Mouse (Mus musculus): ENCODE results near the gene Ubap1l. TPM values are rescaled to one million over a fixed set of nuclear protein-coding genes. Genes with fewer than 3 reads are reported as not detected.
A peak's percentile ranks its signal among the peaks of the same experiment; 100 is the strongest.

The Ubap1l gene
- total RNA-seq, 2 experiments from 2014 or later = 0.36 TPM; not detected in 1

GRCm38 (mm10) chr9:65374468-65375162, 13.8 kb downstream of the Ubap1l start:
- peak; percentile 25 for DNase-seq

DNA sequence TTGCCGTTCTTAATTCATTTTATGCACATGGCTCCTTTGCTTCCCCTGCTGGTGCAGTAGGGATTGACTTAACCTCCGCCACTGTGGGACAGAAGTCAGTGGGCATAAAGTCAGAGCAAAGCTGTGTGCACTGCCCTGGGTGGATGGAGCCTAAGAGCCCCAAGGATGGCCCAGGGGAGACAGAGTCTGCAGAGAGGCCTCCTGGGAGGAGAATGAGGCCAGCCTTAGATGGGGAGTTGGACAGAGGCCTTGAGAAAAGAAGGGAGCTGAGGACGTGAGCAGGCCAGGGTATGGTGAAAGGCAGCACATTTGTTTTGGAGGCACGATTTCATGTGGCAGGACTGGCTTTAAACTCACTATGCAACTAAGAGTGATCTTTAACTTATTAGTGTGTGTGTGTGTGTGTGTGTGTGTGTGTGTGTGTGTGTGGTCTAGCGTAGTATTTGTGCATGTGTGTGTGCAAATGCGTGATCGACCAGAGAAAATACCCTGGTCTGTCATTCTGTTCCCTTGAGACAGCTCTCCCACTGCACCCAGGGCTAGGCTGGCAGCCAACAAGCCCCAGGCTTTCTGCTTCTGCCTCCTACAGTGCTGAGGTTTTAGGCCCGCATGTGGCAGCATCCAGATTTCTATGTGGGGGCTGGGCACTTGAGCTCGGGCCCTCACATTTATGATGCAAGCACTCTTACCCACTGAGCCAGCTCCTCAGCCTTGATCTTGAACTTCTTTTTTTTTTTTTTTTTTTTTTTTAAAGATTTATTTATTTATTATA, 14.5 kb downstream of the Ubap1l start:
- DNase-seq = no peak

DNA sequence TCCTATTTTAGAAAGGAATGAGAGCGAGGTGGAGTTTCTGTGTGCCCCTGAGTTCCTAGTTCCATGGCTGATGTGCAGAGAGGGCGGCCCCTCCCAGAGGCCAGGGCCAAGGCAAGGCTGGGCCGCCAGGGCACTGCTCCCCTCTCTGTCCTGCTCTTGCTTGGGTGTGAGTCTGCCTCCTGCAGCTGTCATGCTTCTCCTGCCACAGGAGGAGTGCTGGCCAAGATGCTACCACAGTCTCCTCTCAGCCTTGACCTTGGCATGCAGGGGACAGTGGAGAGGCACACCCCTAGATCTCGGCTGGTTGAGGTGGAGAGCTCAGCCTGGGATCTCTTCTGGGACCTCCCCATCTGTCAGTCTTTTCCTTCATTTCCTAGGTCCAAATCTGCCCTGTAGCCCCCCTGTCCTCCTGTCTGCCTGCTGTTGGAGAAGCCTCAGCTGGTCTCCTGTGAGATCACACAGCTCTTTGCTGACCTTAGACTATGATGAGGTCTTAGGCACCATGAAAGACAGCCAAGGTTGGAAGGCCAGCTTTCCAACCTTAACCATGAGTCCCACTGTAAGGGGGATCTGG, 20.3 kb downstream of the Ubap1l start:
- DNase-seq = no peak

GRCm38 (mm10) chr9:65382031-65382750, 21.4 kb downstream of the Ubap1l start:
- DNase-seq = peak; percentile 35

- no peak for DNase-seq
Observed at GRCm38 (mm10) chr9:65382751-65383097, 21.9 kb downstream of the Ubap1l start.

GRCm38 (mm10) chr9:65384276-65384675, 23.4 kb downstream of the Ubap1l start:
- peak; percentile 48 for DNase-seq

DNA sequence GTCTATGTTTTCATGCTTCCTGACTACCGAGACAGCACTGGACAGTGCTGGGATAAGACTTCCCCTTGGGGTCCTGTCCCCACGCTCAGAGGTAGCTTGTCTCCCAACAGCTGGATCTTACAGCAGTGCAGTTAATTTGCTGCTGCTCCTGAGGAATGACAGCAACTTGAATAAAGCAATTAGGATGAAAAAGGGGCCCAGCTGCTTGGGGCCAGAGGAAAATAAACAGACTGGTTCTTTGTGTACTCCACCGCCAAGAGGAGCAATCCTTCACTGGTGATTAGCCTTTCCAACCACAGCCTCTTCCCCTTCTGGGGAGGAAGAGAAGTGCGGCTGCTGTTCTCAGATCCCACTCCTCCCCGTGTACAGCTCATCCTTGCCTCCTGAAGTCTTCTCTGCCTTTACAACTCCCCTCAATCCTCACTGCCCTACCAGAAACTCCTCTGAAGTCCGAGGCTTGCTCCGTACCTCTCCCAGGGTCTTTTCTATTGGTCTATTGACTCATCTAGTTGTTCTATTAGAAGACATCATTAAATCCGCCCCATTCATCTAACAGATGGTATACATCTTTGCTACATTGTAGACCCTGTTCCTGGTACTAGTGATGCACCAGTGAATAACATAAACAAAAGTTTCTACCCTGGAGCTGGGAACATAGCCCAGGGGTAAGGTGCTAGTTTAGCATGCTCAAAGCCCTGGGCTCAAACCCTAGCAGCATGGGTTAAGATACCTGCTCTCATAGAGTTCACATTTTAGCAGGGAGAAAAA, 25.7 kb downstream of the Ubap1l start:
- no peak for DNase-seq

- peak; percentile 42 for DNase-seq
Observed at GRCm38 (mm10) chr9:65390752-65391612, 30.1 kb downstream of the Ubap1l start.

DNA sequence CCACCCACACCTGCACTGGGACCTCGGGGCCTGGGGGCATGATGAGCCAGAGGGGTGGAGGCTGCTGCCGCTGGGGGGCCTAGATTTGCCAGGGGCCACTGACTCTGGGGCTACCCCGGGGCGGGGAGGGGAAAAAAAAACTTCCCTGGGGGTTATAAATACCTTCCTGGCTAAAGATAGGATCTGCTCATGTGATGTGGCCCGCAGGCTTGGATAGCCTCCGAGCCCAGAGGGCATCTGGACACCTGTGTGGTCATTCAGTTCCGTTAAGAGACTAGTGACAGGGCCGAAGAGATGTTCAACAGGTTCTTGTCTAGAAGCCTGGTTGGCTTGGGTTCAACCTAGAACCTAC, 30.7 kb downstream of the Ubap1l start, which contains the start of gene Kbtbd13:
Gene Kbtbd13 (minus strand): TSS at position 40 of the 352 bp plus-strand sequence.
- DNase-seq = no peak

DNA sequence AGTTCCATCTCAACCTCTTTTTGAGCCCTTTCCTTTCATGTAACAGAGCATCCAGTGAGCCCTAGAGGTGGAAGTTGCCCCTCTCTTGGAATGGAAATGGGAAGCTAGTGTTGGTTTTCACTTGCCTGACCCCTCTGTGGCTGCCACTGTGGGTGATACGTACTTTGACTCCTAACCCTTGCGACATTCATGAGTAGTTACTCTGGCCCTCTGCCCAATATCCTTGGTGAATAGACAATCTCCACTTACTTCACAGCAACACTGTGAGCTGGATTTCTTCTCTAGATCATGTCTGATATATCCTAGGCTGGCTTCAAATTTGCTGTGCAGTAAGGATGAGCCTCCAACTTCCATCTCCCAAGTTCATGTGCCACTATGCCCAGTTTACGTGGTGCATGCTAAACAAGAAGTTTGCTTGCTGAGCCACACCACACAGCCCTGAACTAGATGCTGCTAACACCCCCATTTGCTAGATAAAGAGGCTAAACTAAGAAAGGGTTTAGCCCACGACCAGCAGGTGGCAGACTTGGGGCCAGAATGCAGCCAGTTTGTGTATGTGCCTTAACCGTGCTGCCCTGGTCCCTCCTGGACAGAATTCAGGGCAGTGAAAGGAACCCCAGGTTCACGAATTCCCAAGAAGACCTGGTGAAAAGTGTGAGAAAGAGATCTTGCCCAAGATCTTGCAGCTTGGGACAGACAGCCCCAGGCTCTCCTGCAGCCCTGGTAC, 32.0 kb downstream of the Ubap1l start:
- peak; percentile 84 for DNase-seq

DNA sequence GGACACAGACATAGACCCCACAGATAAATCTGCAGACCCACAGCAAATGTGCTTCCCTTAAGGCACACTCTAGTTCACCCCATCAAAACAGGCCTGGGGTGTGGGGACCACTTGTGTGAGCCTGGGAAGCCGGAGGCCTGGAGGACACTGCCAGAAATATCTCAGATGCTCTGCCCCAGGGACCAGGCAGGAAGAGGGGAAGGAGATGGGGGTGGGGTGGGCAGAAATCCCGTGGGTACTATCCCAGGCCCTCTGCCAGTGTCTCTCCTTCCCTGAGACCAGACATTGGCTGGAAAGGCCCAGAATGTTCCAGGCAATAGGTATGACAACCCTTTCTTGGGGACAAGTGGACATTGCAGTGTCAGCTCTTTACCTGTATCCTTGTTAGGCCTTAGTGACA, 32.8 kb downstream of the Ubap1l start:
- DNase-seq = peak; percentile 43

GRCm38 (mm10) chr9:65394360-65394759, 33.5 kb downstream of the Ubap1l start:
- no peak for DNase-seq

DNA sequence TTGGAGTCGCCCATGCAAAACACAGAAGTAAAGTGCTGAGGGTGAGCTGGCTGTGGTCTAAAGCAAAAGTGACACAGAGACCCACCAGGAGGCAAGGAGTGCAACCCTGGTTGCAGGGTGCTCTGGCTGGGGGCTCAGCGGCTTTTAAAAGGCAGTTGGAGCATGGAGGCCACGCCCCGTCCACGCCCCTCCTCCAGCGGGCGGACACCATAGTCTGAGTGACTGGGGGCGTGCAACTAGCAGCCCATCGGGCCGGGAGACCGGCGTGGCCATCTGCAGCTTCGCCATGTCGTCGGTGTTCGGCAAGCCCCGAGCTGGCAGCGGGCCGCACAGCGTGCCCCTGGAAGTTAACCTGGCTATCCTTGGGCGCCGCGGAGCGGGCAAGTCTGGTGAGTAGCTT, 37.4 kb downstream of the Ubap1l start, which contains the start of gene Rasl12:
Gene Rasl12 (plus strand): TSS at position 228 of the 400 bp plus-strand sequence.
- peak; percentile 81 for DNase-seq

- no peak for DNase-seq
Observed at GRCm38 (mm10) chr9:65399934-65400333, 39.1 kb downstream of the Ubap1l start.

DNA sequence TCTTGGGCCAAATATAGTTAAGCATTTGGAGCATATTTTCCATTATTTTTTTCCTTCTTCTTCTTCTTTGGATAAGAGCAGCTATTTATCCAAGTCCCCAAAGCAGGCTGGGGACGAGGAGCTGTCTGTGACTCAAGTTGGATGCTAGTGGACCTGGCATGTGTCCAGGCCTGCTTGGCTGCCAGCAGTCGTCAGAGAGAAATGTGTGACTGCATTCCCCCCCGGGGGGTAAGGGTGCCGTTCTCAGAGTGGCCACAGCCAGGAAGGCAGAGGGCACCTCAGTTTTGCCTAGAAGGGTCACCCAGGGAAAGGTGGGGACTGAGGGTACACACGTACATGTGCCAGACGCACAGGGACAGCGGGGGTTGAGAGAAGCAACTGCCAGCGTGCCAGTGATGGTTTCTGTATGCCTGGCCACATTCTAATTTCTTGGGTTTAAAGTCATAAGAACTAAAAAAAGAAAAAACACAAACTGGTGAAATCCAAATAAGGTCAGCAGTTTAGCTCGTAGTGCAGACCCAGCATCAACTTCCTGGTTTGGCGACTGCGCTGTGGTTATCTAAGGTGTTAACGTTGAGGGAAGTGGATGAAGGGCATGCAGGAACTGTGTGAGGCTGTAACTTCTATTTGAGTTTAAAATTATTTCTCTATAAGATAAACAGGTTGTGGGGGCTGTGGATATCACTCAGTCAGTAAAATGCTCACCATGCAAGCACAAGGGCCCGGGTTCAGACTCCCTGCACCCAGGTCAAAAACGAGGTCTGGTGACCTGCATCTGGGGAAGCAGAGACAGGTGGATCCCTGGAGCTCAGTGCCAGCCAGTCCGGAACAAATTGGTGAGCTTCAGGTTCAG, 43.7 kb downstream of the Ubap1l start:
- peak; percentile 92 for DNase-seq

- no peak for DNase-seq
Observed at GRCm38 (mm10) chr9:65405184-65405449, 44.3 kb downstream of the Ubap1l start.

DNA sequence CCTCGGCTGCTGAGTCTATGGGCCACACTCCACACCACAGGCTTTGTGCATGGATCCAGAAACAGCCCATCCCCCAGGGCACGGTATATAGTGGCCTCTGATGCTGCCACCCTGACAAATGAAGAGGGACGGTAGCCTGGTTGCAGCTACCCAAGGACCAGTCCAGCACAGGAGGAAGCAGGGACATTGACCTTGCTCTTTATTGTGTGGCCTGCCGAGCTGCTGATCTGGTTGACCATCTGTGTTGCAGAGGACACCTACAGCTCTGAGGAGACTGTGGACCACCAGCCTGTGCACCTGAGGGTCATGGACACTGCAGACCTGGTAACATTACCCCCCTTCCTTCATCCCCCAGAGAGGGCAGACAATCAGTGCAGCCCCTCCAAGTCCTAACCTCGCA, 46.5 kb downstream of the Ubap1l start:
- no peak for DNase-seq

GRCm38 (mm10) chr9:65407861-65408260, 47.0 kb downstream of the Ubap1l start:
- DNase-seq = no peak

DNA sequence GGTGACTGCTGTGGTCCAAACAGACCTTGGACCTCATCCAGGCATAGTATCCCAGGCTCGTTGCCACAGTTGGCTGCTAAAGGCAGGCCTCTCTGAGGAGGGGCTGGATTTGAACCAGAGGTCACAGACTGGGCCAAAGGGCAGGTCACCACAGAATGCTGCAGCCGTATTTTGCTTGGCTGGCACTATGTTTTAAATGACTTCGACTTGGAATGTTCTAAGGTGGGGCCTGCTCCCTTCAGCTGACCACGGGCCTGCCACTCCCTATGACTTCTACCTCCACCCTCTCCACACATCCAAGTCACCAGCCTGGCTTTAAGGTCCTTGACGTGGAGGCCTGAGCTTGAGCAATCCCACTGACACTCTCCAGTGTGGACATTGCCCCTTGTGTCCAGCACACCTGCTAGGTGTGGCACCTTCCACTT, 48.0 kb downstream of the Ubap1l start:
- peak; percentile 51 for DNase-seq

- DNase-seq = no peak
Observed at GRCm38 (mm10) chr9:65410378-65410777, 49.5 kb downstream of the Ubap1l start.

All from heart, postnatal 4 days (tissue).